Mouse (Mus musculus): ENCODE results near the gene Fyb.

Fyb gene

DNA sequence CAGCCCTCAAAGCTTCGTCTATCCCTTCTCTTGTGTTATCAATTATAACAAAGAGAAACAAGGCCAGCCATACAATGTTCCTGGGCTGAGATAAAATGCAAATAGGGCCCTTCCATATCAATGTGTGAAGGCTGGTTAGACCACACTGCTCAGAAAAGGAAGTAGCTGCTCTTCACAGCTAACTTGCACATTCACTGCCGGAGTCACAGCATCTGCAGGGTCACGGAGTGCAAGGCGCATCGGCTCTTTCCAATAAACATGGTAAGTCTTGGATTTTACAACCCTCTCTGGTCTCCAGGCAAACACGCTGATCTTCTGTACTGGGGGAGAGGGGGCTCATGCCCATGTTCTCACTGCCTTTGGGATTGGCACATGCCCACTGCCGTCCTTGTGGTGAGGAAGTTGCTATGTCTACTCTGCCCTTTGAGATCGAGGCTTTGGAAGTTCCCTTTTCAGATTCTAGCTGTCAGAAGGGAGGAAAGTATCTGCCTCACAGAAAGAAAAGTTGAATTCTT lies at the start of gene Fyb:
Gene Fyb (plus strand): TSS at position 201 of the 515 bp plus-strand sequence.
- in situ Hi-C loops (cut with MboI; ENCODE audit: unreplicated experiment in 2 of 2): no loop called here

GRCm38 (mm10) chr15:6483561-6483960 lies 39.1 kb upstream of the Fyb start:
- in situ Hi-C loops (cut with MboI; ENCODE audit: unreplicated experiment in 2 of 2): no loop called here

GRCm38 (mm10) chr15:6492386-6492785 lies 30.3 kb upstream of the Fyb start:
- in situ Hi-C loops (cut with MboI; ENCODE audit: unreplicated experiment in 2 of 2): no loop called here

DNA sequence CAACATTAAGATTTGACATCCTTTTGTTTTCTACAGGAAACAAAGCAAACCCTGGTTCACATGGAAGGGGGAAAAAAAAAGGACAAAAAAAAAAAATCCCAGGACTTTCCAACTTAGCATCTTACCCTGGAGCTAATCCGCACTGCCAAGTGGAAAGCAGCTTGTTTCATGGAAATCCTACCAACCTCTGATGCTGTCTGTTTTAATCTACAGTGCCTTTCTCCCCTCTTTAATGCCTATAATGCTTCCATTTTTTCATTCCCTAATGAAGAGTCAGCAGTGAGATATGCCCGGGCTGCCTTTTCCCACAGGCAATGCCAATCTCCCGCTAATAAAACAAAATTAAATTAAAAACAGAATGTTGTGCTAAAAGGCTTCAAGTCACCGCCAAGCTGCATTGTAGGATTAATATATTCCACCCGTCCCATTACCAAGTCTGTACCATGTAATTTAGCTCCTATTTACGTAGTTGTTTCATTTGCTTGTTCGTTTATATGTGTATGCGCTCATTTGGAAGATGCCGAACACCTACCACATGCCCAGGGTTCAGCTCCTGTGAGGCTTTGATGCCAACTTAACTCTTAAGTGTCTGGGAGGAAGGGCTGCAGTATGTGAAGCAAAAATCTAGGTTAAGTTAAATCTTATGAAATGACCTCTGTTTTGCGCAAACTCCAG lies 24.1 kb upstream of the Fyb start:
- in situ Hi-C loops (cut with MboI; ENCODE audit: unreplicated experiment in 2 of 2): no loop called here

- in situ Hi-C loops (cut with MboI; ENCODE audit: unreplicated experiment in 2 of 2): no loop called here
Measured at GRCm38 (mm10) chr15:6500787-6501186, 21.9 kb upstream of the Fyb start.

DNA sequence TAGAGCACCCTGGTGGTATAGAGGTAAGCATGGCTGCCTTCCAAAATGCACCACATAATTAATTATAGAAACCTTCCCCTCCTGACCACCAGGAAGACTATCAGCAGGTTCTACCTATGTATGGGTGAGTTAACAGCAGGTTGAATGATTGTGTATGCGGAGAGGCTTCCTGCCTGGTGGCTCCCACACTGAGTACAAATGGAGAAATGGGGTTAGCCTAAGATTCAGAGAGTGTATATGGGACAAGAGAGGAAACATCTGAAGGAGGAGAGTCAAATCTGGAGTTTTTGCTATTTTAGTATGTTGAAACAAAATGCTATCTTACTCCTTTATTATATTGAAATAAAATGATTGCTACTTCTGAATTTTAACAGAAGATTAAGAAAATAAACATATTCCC lies 5.1 kb upstream of the Fyb start:
- in situ Hi-C loops (cut with MboI; ENCODE audit: unreplicated experiment in 2 of 2): no loop called here

- in situ Hi-C loops (cut with MboI; ENCODE audit: unreplicated experiment in 2 of 2): no loop called here
Measured at GRCm38 (mm10) chr15:6519417-6520255, 3.0 kb upstream of the Fyb start.

DNA sequence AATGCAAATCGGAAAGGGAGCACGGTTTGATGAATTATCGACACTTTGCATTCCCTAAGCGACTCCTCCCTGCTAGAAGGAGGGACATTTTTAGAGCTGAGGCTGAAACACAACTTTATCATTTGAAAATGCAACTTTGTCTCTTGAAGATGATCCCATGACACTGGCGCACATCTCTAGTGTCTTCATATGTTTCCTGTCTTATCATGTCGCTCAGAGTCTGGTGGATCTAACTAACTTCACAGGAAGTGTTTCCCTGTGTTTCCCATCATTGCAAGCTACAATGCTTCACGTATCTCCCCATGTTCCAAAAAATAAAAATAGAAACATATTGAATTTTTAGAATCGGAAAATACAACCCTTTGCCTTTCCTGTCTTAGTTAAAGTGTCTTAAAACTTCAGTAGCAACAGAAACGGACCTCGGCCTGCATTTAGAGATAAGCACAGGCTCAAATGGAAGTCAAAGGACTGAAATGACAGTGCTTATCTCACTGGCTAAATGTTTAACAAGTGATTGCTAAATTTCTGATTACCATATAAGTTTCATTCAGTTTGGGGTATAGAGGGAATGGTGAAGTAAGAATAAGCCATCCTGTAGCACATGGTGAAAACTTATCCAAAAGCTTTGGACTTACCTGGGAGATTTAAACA lies 2.0 kb upstream of the Fyb start:
- in situ Hi-C loops (cut with MboI; ENCODE audit: unreplicated experiment in 2 of 2): no loop called here

DNA sequence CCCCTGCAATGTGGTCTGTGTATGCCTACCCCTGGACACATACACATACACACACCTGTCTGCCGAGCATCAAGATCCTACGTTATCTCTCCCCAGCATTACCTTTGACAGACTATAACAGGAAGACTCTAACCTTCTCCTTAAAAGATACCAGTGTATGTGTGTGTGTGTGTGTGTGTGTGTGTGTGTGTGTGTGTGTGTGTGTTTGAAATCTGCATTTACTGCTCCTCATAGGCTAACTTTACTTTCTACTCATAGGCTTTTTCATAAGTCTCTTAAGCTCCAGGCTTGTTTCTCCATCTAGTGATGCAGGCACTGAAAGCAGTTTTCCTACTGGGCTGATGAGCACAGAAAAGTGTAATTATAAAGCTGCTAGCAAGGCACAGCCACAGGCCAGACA lies 2.1 kb downstream of the Fyb start:
- in situ Hi-C loops (cut with MboI; ENCODE audit: unreplicated experiment in 2 of 2): no loop called here

DNA sequence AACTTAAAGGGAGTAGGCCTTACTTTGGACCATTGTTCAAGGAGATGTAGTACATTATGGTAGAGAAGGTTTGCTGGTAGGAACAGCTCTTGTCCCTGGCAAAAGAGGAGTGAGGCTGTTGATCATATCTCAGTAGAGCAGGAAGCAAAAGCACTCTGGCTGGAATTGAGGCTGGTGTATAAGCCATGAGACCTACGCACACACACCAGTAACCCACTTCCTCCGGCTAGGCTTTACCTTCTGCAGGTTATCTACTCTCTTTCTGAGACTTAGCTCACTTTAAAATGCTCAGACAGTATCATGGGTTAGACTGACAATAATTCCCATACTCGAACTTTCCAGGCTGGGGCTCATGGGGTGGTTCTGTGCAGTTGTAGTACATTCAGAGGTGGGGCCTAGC lies 2.7 kb downstream of the Fyb start:
- in situ Hi-C loops (cut with MboI; ENCODE audit: unreplicated experiment in 2 of 2): no loop called here

GRCm38 (mm10) chr15:6533858-6534343 lies 11.2 kb downstream of the Fyb start:
- in situ Hi-C loops (cut with MboI; ENCODE audit: unreplicated experiment in 2 of 2): no loop called here

DNA sequence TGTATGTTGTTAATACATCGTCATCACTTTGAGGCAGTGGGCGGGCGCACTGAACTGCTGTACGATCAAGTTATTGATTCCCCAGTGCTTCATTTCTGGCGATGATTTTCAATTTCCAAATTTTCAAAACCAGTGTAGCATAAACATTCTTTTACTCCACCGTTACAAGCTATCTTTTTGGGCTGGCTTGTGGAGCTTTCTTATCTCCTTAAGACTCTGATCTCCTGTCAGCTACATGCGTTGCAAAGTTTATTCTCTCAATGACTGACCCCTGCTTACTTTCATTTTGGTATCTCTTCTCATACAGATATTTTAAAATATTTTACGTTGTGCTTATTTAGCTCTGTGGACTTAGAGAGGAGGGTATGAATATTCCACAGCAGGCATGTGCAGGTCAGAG lies 11.9 kb downstream of the Fyb start:
- in situ Hi-C loops (cut with MboI; ENCODE audit: unreplicated experiment in 2 of 2): no loop called here

GRCm38 (mm10) chr15:6539639-6540338 lies 17.1 kb downstream of the Fyb start:
- in situ Hi-C loops (cut with MboI; ENCODE audit: unreplicated experiment in 2 of 2): no loop called here

DNA sequence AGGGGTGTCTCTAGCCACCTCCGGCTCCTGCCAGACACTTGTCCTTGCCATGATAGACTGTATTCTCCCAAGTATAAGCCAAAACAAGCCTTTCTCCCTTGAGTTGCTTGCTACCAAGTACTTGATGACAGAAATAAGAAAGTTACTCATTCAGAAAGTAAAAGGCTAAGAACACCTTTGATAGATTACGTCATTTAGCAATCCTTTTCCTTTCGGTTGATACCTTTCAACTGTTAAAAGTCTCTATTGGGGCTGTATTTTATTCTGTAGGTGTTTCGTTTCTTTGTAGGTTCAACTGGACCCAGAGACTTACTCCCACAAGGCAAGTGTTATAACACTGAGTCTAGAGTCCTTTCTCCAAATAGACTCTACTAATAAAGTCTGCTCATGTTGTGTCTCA lies 26.3 kb downstream of the Fyb start:
- in situ Hi-C loops (cut with MboI; ENCODE audit: unreplicated experiment in 2 of 2): no loop called here

DNA sequence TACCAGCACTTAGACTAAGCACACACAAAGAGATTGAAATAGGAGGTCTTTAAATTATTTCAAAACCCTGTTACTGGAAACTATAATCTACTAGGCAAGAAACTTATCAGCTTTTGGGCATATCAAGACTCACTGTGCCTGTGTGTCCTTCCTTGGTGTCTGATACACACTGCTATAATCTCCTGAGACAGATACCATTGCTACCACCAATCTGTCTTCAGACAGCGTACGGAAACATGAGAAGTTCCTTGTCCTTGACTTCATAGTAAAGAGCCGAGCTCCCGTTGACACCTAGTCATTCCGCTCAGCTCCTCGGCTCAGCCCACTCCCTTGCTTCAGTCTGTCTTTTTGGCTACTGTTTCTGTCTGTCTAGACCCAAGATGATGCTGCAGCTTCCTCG lies 29.2 kb downstream of the Fyb start:
- in situ Hi-C loops (cut with MboI; ENCODE audit: unreplicated experiment in 2 of 2): loop anchor here (25.0 kb wide), 3 partner anchors 315 to 1465 kb away; partner anchors contain the start of gene Ttc33 (in 2 of the 2)

- in situ Hi-C loops (cut with MboI; ENCODE audit: unreplicated experiment in 2 of 2): loop anchor here (25.0 kb wide), 3 partner anchors 317 to 1467 kb away; partner anchors contain the start of gene Ttc33 (in 2 of the 2)
Measured at GRCm38 (mm10) chr15:6554742-6555141, 32.1 kb downstream of the Fyb start.

- in situ Hi-C loops (cut with MboI; ENCODE audit: unreplicated experiment in 2 of 2): loop anchor here (25.0 kb wide), 3 partner anchors 318 to 1468 kb away; partner anchors contain the start of gene Ttc33 (in 2 of the 2)
Measured at GRCm38 (mm10) chr15:6555536-6555935, 32.9 kb downstream of the Fyb start.

GRCm38 (mm10) chr15:6556272-6556671 lies 33.6 kb downstream of the Fyb start:
- in situ Hi-C loops (cut with MboI; ENCODE audit: unreplicated experiment in 2 of 2): loop anchor here (25.0 kb wide), 3 partner anchors 319 to 1469 kb away; partner anchors contain the start of gene Ttc33 (in 2 of the 2)

- in situ Hi-C loops (cut with MboI; ENCODE audit: unreplicated experiment in 2 of 2): loop anchor here (25.0 kb wide), 3 partner anchors 320 to 1470 kb away; partner anchors contain the start of gene Ttc33 (in 2 of the 2)
Measured at GRCm38 (mm10) chr15:6556911-6557310, 34.3 kb downstream of the Fyb start.

DNA sequence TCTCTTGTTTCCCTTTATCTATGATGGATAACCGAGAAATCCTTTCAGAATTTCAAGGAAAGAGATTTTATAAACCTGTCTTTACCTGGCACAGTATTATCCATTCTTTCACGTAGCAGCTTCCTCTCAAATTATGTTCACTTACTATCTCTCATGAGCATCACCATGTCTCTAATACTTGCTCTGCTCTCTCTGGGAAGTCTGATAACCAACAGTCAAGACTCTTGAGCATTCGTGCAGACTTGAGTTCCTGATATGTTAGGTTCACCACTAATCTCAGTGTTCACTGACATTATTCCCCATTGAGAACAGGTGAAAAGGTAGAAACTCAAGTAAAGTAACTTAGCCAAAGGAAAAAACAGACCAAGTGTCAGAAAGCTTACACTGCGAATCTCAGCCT lies 34.9 kb downstream of the Fyb start:
- in situ Hi-C loops (cut with MboI; ENCODE audit: unreplicated experiment in 2 of 2): loop anchor here (25.0 kb wide), 3 partner anchors 320 to 1470 kb away; partner anchors contain the start of gene Ttc33 (in 2 of the 2)
